9 mouse cellular contexts compared by ENCODE assay signal in the genomic region with DNA sequence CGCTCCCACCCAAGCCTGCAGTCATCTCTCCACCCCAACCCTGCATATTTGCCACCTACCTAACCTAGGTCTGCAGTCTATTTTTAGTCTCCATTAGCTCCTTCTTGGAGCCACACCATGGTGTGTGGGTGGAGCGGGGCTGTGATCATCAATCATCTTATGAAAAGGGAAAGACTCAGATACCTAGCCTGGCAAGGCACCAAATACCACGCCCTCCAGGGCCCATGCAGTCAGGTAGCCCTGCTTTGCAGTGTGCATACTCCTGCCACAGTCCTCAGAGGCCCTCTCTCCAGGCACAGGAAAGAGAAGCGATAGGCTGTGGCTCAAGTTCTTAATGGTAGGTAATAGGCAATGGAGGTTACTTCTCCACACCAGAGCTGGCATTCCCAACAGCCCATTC.
DNase-seq lines count a peak whose midpoint lies in the region; ATAC-seq lines count a peak whose summit lies in the region.
"Had no signal": no experiment of that assay in that cellular context is flagged by ENCODE, and none has a peak within 500 bp of the region (broad histone marks: within the 10 kb centered on the region; RNA-seq: fewer than 3 reads in every experiment).

No protein-coding gene starts in this region.

- no peaks in the 10 kb centered on the region for H3K36me3 ChIP-seq in kidney, embryonic 14.5 days (ENCODE audit: control insufficient read depth, insufficient read depth, low read length)
- H3K36me3 ChIP-seq in hindbrain, embryonic 12.5 days, result no peaks in the 10 kb centered on the region
- no peaks in the 10 kb centered on the region for H3K36me3 ChIP-seq in midbrain, embryonic 11.5 days (ENCODE audit: control insufficient read depth, insufficient read depth, low read length)

- H3K27me3 ChIP-seq in kidney, embryonic 14.5 days (ENCODE audit: control insufficient read depth, insufficient read depth, low read length), result no peaks in the 10 kb centered on the region
- H3K27me3 ChIP-seq in hindbrain, embryonic 12.5 days, result no peaks in the 10 kb centered on the region
- no peaks in the 10 kb centered on the region; the same call in 1 of the 2 replicates for H3K27me3 ChIP-seq in midbrain, embryonic 11.5 days (ENCODE audit: control insufficient read depth, insufficient read depth, low read length)
- H3K27me3 ChIP-seq: Patski had no signal

- peak overlapping the region; percentile 64; the same call in 1 of the 2 replicates for H3K4me3 ChIP-seq in kidney, embryonic 14.5 days (ENCODE audit: low read length)
- H3K4me3 ChIP-seq in hindbrain, embryonic 12.5 days, result peak overlapping the region; percentile 63
- no peak overlapping the region for H3K4me3 ChIP-seq in midbrain, embryonic 11.5 days (ENCODE audit: low read depth, low read length)

- H3K9me3 ChIP-seq in kidney, embryonic 14.5 days (ENCODE audit: control insufficient read depth, low read length), result no peaks in the 10 kb centered on the region
- H3K9me3 ChIP-seq in hindbrain, embryonic 12.5 days (replicated peaks), result no peaks in the 10 kb centered on the region
- H3K9me3 ChIP-seq in midbrain, embryonic 11.5 days (ENCODE audit: control insufficient read depth, low read length), result no peaks in the 10 kb centered on the region

- H3K9ac ChIP-seq in kidney, embryonic 14.5 days (ENCODE audit: low read depth, low read length), result no peak overlapping the region
- H3K9ac ChIP-seq in hindbrain, embryonic 12.5 days, result peak overlapping the region; percentile 33; the same call in 1 of the 2 replicates
- no peak overlapping the region for H3K9ac ChIP-seq in midbrain, embryonic 11.5 days (ENCODE audit: low read length)

- no peak overlapping the region for H3K27ac ChIP-seq in kidney, embryonic 14.5 days (ENCODE audit: low read depth, low read length)
- H3K27ac ChIP-seq in hindbrain, embryonic 12.5 days, result peak overlapping the region; percentile 98; the same call in 1 of the 2 replicates
- H3K27ac ChIP-seq in midbrain, embryonic 11.5 days (ENCODE audit: low read depth, low read length), result no peak overlapping the region

- no peak for ATAC-seq in kidney, embryonic 14.5 days (ENCODE audit: low FRiP score, low TSS enrichment)
- no peak for ATAC-seq in hindbrain, embryonic 12.5 days (ENCODE audit: low FRiP score)
- ATAC-seq in midbrain, embryonic 11.5 days (ENCODE audit: low FRiP score), result no peak
- ATAC-seq in erythroid progenitor cell, adult 5-6 weeks (replicated peaks; ENCODE audit: low FRiP score, poor library complexity, severe bottlenecking), result no peak
- no peak for ATAC-seq in erythroblast, adult 5-6 weeks (replicated peaks; ENCODE audit: low FRiP score, poor library complexity, severe bottlenecking)
- ATAC-seq: Patski had no signal

- DNase-seq in kidney, postnatal 25 days, result no peak
- peak; percentile 67 for DNase-seq in brain, adult 2 months (ENCODE audit: low read depth, low spot score)
- DNase-seq in midbrain, embryonic 11.5 days (ENCODE audit: low spot score, missing footprints), result no peak
- no peak for DNase-seq in Muller cell, postnatal 12 days (ENCODE audit: inconsistent ontology term)

- H3K4me1 ChIP-seq in kidney, embryonic 14.5 days (ENCODE audit: control insufficient read depth, insufficient read depth, low read length), result peaks cover 43% of the 10 kb centered on the region
- H3K4me1 ChIP-seq in hindbrain, embryonic 12.5 days, result peaks cover 56% of the 10 kb centered on the region
- peaks cover 20% of the 10 kb centered on the region for H3K4me1 ChIP-seq in midbrain, embryonic 11.5 days (ENCODE audit: control insufficient read depth, insufficient read depth, low read length)

- peak overlapping the region; percentile 84 for H3K4me2 ChIP-seq in kidney, embryonic 14.5 days (replicated peaks; ENCODE audit: low read depth, low read length)
- H3K4me2 ChIP-seq in hindbrain, embryonic 12.5 days (replicated peaks), result peak overlapping the region; percentile 86
- H3K4me2 ChIP-seq in midbrain, embryonic 11.5 days, result peak overlapping the region; percentile 94

- 62% methylated on average over 4 of the region's 4 CpGs for WGBS in kidney, embryonic 14.5 days
- 78% methylated on average over 4 of the region's 4 CpGs for WGBS in hindbrain, embryonic 12.5 days
- WGBS in midbrain, embryonic 11.5 days, result 84% methylated on average over 4 of the region's 4 CpGs
